Mouse (Mus musculus) gastrocnemius, postnatal 4 days (tissue): ENCODE results near the gene Clasp1. TPM values are rescaled to one million over a fixed set of nuclear protein-coding genes. Genes with fewer than 3 reads are reported as not detected.
"Not testable (repeated sequence)": the region's sequence is repeated elsewhere in the genome, so short reads cannot be mapped to it uniquely, and the experiment has no call there.

Experiments used
- DNase-seq, 2 experiments: peaks; one replicate each; pipeline ENCODE4 v3.0.0; 2021 to 2022; ENCODE audit warnings: low spot score in 2 of 2, mixed read lengths in 2 of 2
- total RNA-seq, 2 experiments: library from RNA; stranded (reverse); gene quantifications; 2 replicates each; pipeline ENCODE4 v1.2.3; 2021

Clasp1 gene
- total RNA-seq, 2 experiments from 2014 or later: 116 to 132 TPM

GRCm38 (mm10) chr1:118564561-118564960, 175.7 kb downstream of the Clasp1 start:
- no peak for DNase-seq

- DNase-seq: no peak
These were observed 178.8 kb downstream of the Clasp1 start for GRCm38 (mm10) chr1:118567659-118568058.

GRCm38 (mm10) chr1:118580174-118580702, 191.4 kb downstream of the Clasp1 start:
- no peak for DNase-seq

- no peak for DNase-seq
These were observed 192.3 kb downstream of the Clasp1 start for GRCm38 (mm10) chr1:118581179-118581578.

GRCm38 (mm10) chr1:118589721-118590120, 200.9 kb downstream of the Clasp1 start:
- DNase-seq: no peak

GRCm38 (mm10) chr1:118592933-118593332, 204.1 kb downstream of the Clasp1 start:
- no peak for DNase-seq

GRCm38 (mm10) chr1:118595395-118595794, 206.5 kb downstream of the Clasp1 start:
- no peak for DNase-seq

GRCm38 (mm10) chr1:118597475-118598213, 208.8 kb downstream of the Clasp1 start:
- no peak for DNase-seq

- no peak for DNase-seq
These were observed 209.5 kb downstream of the Clasp1 start for GRCm38 (mm10) chr1:118598339-118598738.

GRCm38 (mm10) chr1:118613631-118614183, 224.8 kb downstream of the Clasp1 start:
- DNase-seq: no peak

- not testable (repeated sequence) for DNase-seq
These were observed 232.2 kb downstream of the Clasp1 start for GRCm38 (mm10) chr1:118621055-118621454.

GRCm38 (mm10) chr1:118622857-118623256, 234.0 kb downstream of the Clasp1 start:
- no peak for DNase-seq

- no peak for DNase-seq
These were observed 236.6 kb downstream of the Clasp1 start for GRCm38 (mm10) chr1:118625461-118625860.

GRCm38 (mm10) chr1:118625921-118626320, 237.1 kb downstream of the Clasp1 start:
- DNase-seq: no peak

GRCm38 (mm10) chr1:118626452-118626851, 237.6 kb downstream of the Clasp1 start:
- no peak for DNase-seq

GRCm38 (mm10) chr1:118627781-118628464, 239.1 kb downstream of the Clasp1 start, which contains the start of gene Tfcp2l1:
Gene Tfcp2l1 (plus strand): TSS chr1:118627945.
- DNase-seq: peak; percentile 38 to 54

- no peak for DNase-seq
These were observed 244.6 kb downstream of the Clasp1 start for GRCm38 (mm10) chr1:118633415-118633980.

- no peak for DNase-seq
These were observed 253.6 kb downstream of the Clasp1 start for GRCm38 (mm10) chr1:118642296-118642999.

- DNase-seq: no peak
These were observed 254.5 kb downstream of the Clasp1 start for GRCm38 (mm10) chr1:118643138-118643979.

GRCm38 (mm10) chr1:118645701-118646100, 256.8 kb downstream of the Clasp1 start:
- DNase-seq: no peak
